Mouse (Mus musculus) kidney, embryonic 16.5 days (tissue): ENCODE measurements around the gene N4bp3. TPM values are rescaled to one million over a fixed set of nuclear protein-coding genes. Genes with fewer than 3 reads are reported as not detected.

Experiments used
- ATAC-seq: fragments of 200-750 bp; cut with Nextera tagmentation; 2 replicates; pipeline ENCODE4 v1.8.0; 2017; ENCODE audit warnings: moderate TSS enrichment; ENCODE audit not compliant: low FRiP score, low TSS enrichment
- H3K27ac ChIP-seq: fragments of 300-500 bp; sonication (generic); 2 replicates; pipeline ENCODE4 v1.5.1; 2014; ENCODE audit warnings: low read length
- H3K27me3 ChIP-seq: fragments of 300-500 bp; sonication (generic); 2 replicates; pipeline ENCODE4 v1.6.1; 2014; ENCODE audit warnings: low read length, control low read depth, mixed read lengths; ENCODE audit not compliant: insufficient read depth
- H3K36me3 ChIP-seq: fragments of 300-500 bp; sonication (generic); 2 replicates; pipeline ENCODE4 v1.6.1; 2014; ENCODE audit warnings: low read length, control low read depth, mixed read lengths; ENCODE audit not compliant: insufficient read depth
- H3K4me1 ChIP-seq: fragments of 300-500 bp; sonication (generic); 2 replicates; pipeline ENCODE4 v1.6.1; 2014; ENCODE audit warnings: low read length, control low read depth, mixed read lengths; ENCODE audit not compliant: insufficient read depth
- H3K4me2 ChIP-seq: fragments of 300-500 bp; sonication (generic); replicated peaks from 2 replicates; pipeline ENCODE4 v1.6.1; 2014; ENCODE audit warnings: low read depth, low read length
- H3K4me3 ChIP-seq: fragments of 300-500 bp; sonication (generic); 2 replicates; pipeline ENCODE4 v1.5.1; 2014; ENCODE audit warnings: mild to moderate bottlenecking, low read length
- H3K9ac ChIP-seq: fragments of 300-500 bp; sonication (generic); replicated peaks from 2 replicates; pipeline ENCODE4 v1.6.1; 2014; ENCODE audit warnings: low read length
- H3K9me3 ChIP-seq: fragments of 300-500 bp; sonication (generic); 2 replicates; pipeline ENCODE4 v1.6.1; 2016; ENCODE audit warnings: low read length, control low read depth
- WGBS: fragments of 180-500 bp; shearing (Covaris S2); extraction: QIAGEN DNeasy Blood & Tissue Kit; methylation state at CpG from one replicate; pipeline ENCODE4 v1.1.7; 2014; 5-methylcytosine and 5-hydroxymethylcytosine counted together
- polyA plus RNA-seq: library from polyadenylated mRNA; unstranded; fragments of >200 nt; fragmentation: Nextera tagmentation; extraction: Ambion mirVana; gene quantifications from 2 replicates; pipeline ENCODE4 v1.2.1, GENCODE M21; 2015

The N4bp3 gene
- polyA plus RNA-seq, 1 experiment from 2014 or later, result 34.1 TPM

- Histone ChIP-seq H3K9me3 (no peaks in the 10 kb centered on the region), H3K4me2 (peak overlapping the region; percentile 25; the same call in 1 of the 2 replicates), H3K27me3 (no peaks in the 10 kb centered on the region), H3K4me1 (peaks cover 41% of the 10 kb centered on the region), H3K27ac (peak overlapping the region; percentile 48; the same call in 1 of the 2 replicates), H3K36me3 (peaks cover 23% of the 10 kb centered on the region), H3K4me3 (no peak overlapping the region), H3K9ac (no peak overlapping the region)
- 76% methylated on average over 7 of the region's 7 CpGs for WGBS
- ATAC-seq, result no peak
These were observed 4.4 kb downstream of the N4bp3 start for GRCm38 (mm10) chr11:51646245-51646644.

DNA sequence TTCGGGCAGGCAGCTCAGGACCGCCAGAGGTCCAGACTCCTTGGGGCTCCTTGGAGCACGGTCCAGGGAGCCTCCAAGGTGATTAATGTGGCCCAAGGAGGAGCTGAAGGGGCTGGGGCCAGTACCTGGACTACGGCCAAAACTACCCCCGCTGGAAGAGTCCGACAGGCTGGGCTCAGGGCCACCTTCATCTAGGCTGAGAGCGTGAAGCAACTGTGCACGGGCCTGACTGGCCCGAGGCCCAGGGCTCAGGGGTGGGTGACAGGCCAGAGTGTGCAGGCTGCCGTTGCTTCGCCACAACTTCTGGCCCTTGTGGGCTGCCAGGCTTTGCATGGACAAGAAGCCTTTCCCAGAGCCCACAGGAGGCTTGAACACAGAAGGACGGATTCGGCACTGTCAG is 5.3 kb downstream of the N4bp3 start:
- Histone ChIP-seq H3K27ac (no peak overlapping the region), H3K9ac (no peak overlapping the region), H3K4me3 (no peak overlapping the region), H3K9me3 (no peaks in the 10 kb centered on the region), H3K36me3 (peaks cover 23% of the 10 kb centered on the region), H3K4me2 (no peak overlapping the region), H3K27me3 (no peaks in the 10 kb centered on the region), H3K4me1 (peaks cover 41% of the 10 kb centered on the region)
- ATAC-seq, result no peak
- 63% methylated on average over 13 of the region's 13 CpGs for WGBS

- H3K27ac ChIP-seq, result no peak overlapping the region
- H3K4me2 ChIP-seq, result no peak overlapping the region
These were observed 6.4 kb downstream of the N4bp3 start for GRCm38 (mm10) chr11:51644217-51644616.

GRCm38 (mm10) chr11:51643761-51644160 is 6.9 kb downstream of the N4bp3 start:
- Histone ChIP-seq H3K4me2 (no peak overlapping the region), H3K9me3 (no peaks in the 10 kb centered on the region), H3K27ac (no peak overlapping the region), H3K27me3 (no peaks in the 10 kb centered on the region), H3K36me3 (peaks cover 23% of the 10 kb centered on the region), H3K9ac (peak overlapping the region; percentile 35; the same call in 1 of the 2 replicates), H3K4me1 (peaks cover 26% of the 10 kb centered on the region), H3K4me3 (no peak overlapping the region)
- WGBS, result 61% methylated on average over 15 of the region's 15 CpGs
- no peak for ATAC-seq

More at GRCm38 (mm10) chr11:51644217-51644616, 6.4 kb downstream of the N4bp3 start:
- peak overlapping the region; percentile 35; the same call in 1 of the 2 replicates for H3K9ac ChIP-seq
- H3K9me3 ChIP-seq, result no peaks in the 10 kb centered on the region
- no peak overlapping the region for H3K4me3 ChIP-seq
- H3K27me3 ChIP-seq, result no peaks in the 10 kb centered on the region
- WGBS, result 79% methylated on average over 16 of the region's 16 CpGs
- ATAC-seq, result no peak
- peaks cover 31% of the 10 kb centered on the region for H3K4me1 ChIP-seq
- peaks cover 23% of the 10 kb centered on the region for H3K36me3 ChIP-seq

DNA sequence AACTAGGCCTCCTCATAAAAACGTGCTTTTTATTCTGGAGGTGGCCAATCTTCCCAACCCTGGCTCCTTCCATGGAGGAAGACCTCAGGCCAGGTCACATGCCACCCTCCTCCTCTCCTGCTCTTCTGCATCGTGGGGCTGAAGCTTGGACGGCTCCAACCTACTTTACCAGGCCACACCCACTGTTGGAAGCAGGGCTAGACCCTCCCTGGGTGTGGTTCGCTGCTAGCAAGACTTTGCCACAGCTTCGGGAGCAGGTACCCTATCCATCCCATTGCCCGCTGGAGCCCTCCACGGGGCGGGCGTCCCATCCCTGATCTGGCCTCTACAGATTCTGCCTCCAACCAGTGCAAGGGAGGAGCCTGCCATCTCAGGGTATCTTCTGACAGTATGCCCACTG is 7.4 kb downstream of the N4bp3 start:
- Histone ChIP-seq H3K4me3 (no peak overlapping the region), H3K4me1 (peaks cover 22% of the 10 kb centered on the region), H3K9me3 (no peaks in the 10 kb centered on the region), H3K27me3 (no peaks in the 10 kb centered on the region), H3K4me2 (no peak overlapping the region), H3K9ac (no peak overlapping the region), H3K36me3 (peaks cover 23% of the 10 kb centered on the region), H3K27ac (no peak overlapping the region)
- no peak for ATAC-seq
- 74% methylated on average over 9 of the region's 9 CpGs for WGBS

- H3K27me3 ChIP-seq, result no peaks in the 10 kb centered on the region
- no peaks in the 10 kb centered on the region for H3K9me3 ChIP-seq
- H3K4me1 ChIP-seq, result peaks cover 25% of the 10 kb centered on the region
- no peak overlapping the region for H3K27ac ChIP-seq
- WGBS, result 83% methylated on average over 7 of the region's 7 CpGs
- H3K9ac ChIP-seq, result no peak overlapping the region
- ATAC-seq, result no peak
- H3K36me3 ChIP-seq, result peaks cover 23% of the 10 kb centered on the region
- no peak overlapping the region for H3K4me3 ChIP-seq
- no peak overlapping the region for H3K4me2 ChIP-seq
These were observed 9.9 kb downstream of the N4bp3 start for GRCm38 (mm10) chr11:51640748-51641147.

DNA sequence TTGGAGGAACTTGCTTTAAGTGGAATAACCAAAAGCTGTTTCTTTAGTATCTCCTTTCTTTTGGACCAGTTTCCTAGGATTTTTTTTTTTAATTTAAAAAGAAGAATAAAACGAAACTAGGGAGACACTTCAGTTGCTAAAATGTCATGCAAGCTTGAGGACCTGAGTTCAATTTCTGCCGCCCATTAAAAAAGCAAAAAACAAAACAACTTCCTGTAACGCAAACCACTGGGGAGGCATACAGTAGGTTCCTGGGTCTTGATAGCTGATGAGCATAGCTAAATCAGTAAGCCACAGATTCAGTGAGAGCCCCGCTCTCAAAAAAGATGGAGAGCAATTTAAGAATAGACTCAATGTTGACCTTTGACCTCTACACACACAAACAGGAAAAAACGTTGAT is 12.1 kb downstream of the N4bp3 start:
- H3K4me2 ChIP-seq, result peak overlapping the region; percentile 38
- peaks cover 7% of the 10 kb centered on the region; the same call in 1 of the 2 replicates for H3K36me3 ChIP-seq
- no peak overlapping the region for H3K9ac ChIP-seq
- ATAC-seq, result no peak
- H3K9me3 ChIP-seq, result no peaks in the 10 kb centered on the region
- no peak overlapping the region for H3K4me3 ChIP-seq
- H3K27ac ChIP-seq, result peak overlapping the region; percentile 80
- no peaks in the 10 kb centered on the region for H3K27me3 ChIP-seq
- 67% methylated on average over 5 of the region's 5 CpGs for WGBS
- H3K4me1 ChIP-seq, result peaks cover 25% of the 10 kb centered on the region

DNA sequence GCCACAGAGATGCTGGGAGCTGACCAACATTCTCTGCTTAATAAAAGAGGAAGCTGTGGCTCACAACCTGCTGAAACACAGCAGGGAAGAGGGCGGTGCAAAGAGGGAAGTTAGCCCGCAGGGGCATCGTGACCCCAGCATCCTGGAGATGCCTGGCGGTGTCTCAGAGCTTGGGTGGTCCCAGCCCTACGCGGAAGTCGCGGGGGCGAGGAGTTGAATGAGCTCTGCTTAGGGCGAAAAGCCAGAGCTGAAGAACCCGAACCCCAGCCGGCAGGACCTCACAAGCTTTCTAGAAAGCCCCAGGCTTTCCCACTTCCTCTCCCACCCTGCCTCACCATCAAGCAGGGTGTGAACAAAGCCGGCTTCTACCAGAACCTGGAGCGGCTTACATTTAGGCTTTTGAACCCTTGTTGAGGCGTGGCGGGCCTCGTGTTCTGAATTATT is 12.6 kb downstream of the N4bp3 start:
- no peak for ATAC-seq
- H3K9ac ChIP-seq, result peak overlapping the region; percentile 34
- 5% methylated on average over 17 of the region's 17 CpGs for WGBS
- H3K27me3 ChIP-seq, result no peaks in the 10 kb centered on the region
- H3K4me2 ChIP-seq, result peak overlapping the region; percentile 38
- H3K9me3 ChIP-seq, result no peaks in the 10 kb centered on the region
- H3K36me3 ChIP-seq, result peaks cover 4% of the 10 kb centered on the region; the same call in 1 of the 2 replicates
- H3K27ac ChIP-seq, result peak overlapping the region; percentile 80
- peak overlapping the region; percentile 12 for H3K4me3 ChIP-seq
- H3K4me1 ChIP-seq, result peaks cover 24% of the 10 kb centered on the region

- no peaks in the 10 kb centered on the region for H3K27me3 ChIP-seq
- WGBS, result 6% methylated on average over 6 of the region's 6 CpGs
- peak overlapping the region; percentile 85 for H3K9ac ChIP-seq
- H3K4me3 ChIP-seq, result peak overlapping the region; percentile 86
- H3K36me3 ChIP-seq, result peaks cover 4% of the 10 kb centered on the region; the same call in 1 of the 2 replicates
- peak overlapping the region; percentile 87 for H3K27ac ChIP-seq
- peak; percentile 36; the same call in 1 of the 2 replicates for ATAC-seq
- H3K4me2 ChIP-seq, result peak overlapping the region; percentile 92
- peaks cover 38% of the 10 kb centered on the region for H3K4me1 ChIP-seq
- H3K9me3 ChIP-seq, result no peaks in the 10 kb centered on the region
These were observed 14.3 kb downstream of the N4bp3 start for GRCm38 (mm10) chr11:51636323-51636684.

DNA sequence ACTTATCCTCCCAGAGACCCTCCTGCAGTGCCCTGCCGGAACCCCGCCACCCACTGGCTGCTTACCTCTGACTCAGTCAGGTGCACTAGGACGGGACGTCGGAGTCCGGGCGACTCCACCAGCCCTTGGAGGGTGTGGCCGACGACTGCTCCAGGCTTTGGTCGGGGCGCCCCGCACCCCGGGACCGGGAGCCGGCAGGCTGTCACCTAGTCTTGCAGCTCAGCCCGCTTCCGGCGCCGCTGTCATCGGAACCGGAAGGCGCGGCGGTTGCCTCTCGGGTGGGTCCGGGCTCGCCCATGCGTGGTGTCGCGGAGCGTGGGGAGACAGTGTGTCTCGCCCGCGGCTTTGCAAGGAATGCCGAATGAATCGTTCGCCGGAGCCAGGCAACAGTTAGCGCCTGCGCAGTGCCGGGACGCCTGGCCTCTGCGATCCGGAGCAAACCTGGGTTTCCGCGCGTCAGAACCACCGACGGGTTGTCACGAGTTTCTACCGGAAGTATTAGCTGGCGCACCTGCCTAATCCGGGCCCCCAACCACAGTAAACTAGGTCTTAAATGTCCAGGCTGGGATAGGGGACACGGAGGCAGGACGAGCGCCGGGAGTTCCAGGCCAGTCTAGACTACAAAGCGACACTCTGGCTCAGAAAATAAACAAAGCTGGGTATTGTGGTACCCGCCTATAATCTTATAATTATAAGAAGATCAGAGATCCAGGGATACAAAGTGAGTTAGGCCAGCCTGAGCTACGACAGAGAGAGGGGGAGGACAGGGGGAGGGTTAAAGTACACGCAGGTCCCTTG is 14.9 kb downstream of the N4bp3 start, which contains the start of gene Rmnd5b:
Rmnd5b (minus strand) TSS at position 372 of the 798 bp plus-strand sequence.
- Histone ChIP-seq H3K4me1 (peaks cover 41% of the 10 kb centered on the region), H3K4me2 (peak within 1 kb of the TSS; percentile 92), H3K27ac (peak within 1 kb of the TSS; percentile 87), H3K4me3 (peak within 1 kb of the TSS; percentile 86), H3K27me3 (no peaks in the 10 kb centered on the region), H3K9me3 (no peaks in the 10 kb centered on the region), H3K9ac (peak within 1 kb of the TSS; percentile 85), H3K36me3 (peaks cover 4% of the 10 kb centered on the region; the same call in 1 of the 2 replicates)
- WGBS, result under 1% methylated on average over 58 of the region's 61 CpGs
- peak; percentile 70 for ATAC-seq
